Mouse (Mus musculus) hindbrain, embryonic 16.5 days (tissue): ENCODE results near the gene Slc25a21. TPM values are rescaled to one million over a fixed set of nuclear protein-coding genes. Genes with fewer than 3 reads are reported as not detected.

Source experiments
- ATAC-seq: fragments of 200-750 bp; cut with Nextera tagmentation; 2 replicates; pipeline ENCODE4 v1.8.0; 2017; ENCODE audit warnings: moderate TSS enrichment, moderate library complexity
- H3K27ac ChIP-seq: fragments of 300-500 bp; sonication (generic); 2 replicates; pipeline ENCODE4 v1.5.1; 2014; ENCODE audit warnings: low read depth, mild to moderate bottlenecking, control low read depth, low read length, moderate library complexity
- H3K27me3 ChIP-seq: fragments of 300-500 bp; sonication (generic); replicated peaks from 2 replicates; pipeline ENCODE4 v1.6.1; 2014; ENCODE audit warnings: low read length; ENCODE audit not compliant: control insufficient read depth, insufficient read depth
- H3K36me3 ChIP-seq: fragments of 300-500 bp; sonication (generic); 2 replicates; pipeline ENCODE4 v1.6.1; 2014; ENCODE audit warnings: mild to moderate bottlenecking, low read length, moderate library complexity, mixed read lengths; ENCODE audit not compliant: control insufficient read depth, insufficient read depth
- H3K4me1 ChIP-seq: fragments of 300-500 bp; sonication (generic); 2 replicates; pipeline ENCODE4 v1.6.1; 2014; ENCODE audit warnings: low read depth, low read length; ENCODE audit not compliant: control insufficient read depth, insufficient read depth
- H3K4me2 ChIP-seq: fragments of 300-500 bp; sonication (generic); 2 replicates; pipeline ENCODE4 v1.6.1; 2014; ENCODE audit warnings: mild to moderate bottlenecking, low read length, control low read depth, moderate library complexity
- H3K4me3 ChIP-seq: fragments of 300-500 bp; sonication (generic); 2 replicates; pipeline ENCODE4 v1.5.1; 2014; ENCODE audit warnings: mild to moderate bottlenecking, low read length, control low read depth, moderate library complexity
- H3K9ac ChIP-seq: fragments of 300-500 bp; sonication (generic); 2 replicates; pipeline ENCODE4 v1.6.1; 2014; ENCODE audit warnings: low read depth, mild to moderate bottlenecking, control low read depth, low read length, moderate library complexity
- H3K9me3 ChIP-seq: fragments of 300-500 bp; sonication (generic); 2 replicates; pipeline ENCODE4 v1.6.1; 2014; ENCODE audit warnings: mild to moderate bottlenecking, low read length, moderate library complexity; ENCODE audit not compliant: control insufficient read depth
- WGBS: fragments of 180-500 bp; shearing (Covaris S2); extraction: QIAGEN DNeasy Blood & Tissue Kit; methylation state at CpG from one replicate; pipeline ENCODE4 v1.1.7; 2014; 5-methylcytosine and 5-hydroxymethylcytosine counted together
- polyA plus RNA-seq: library from polyadenylated mRNA; unstranded; fragments of >200 nt; fragmentation: Nextera tagmentation; extraction: Ambion mirVana; gene quantifications from 2 replicates; pipeline ENCODE4 v1.2.1, GENCODE M21; 2015

Gene Slc25a21
- polyA plus RNA-seq, 1 experiment from 2014 or later, result 0.20 TPM

- H3K4me3 ChIP-seq, result peak overlapping the region; percentile 24
- no peaks in the 10 kb centered on the region for H3K36me3 ChIP-seq
- WGBS, result under 1% methylated on average over 41 of the region's 41 CpGs
- peaks cover 11% of the 10 kb centered on the region for H3K4me1 ChIP-seq
- no peak overlapping the region for H3K9ac ChIP-seq
- peak overlapping the region; percentile 52 for H3K4me2 ChIP-seq
- no peak overlapping the region for H3K27ac ChIP-seq
- H3K9me3 ChIP-seq, result no peaks in the 10 kb centered on the region
- ATAC-seq, result peak; percentile 92
- H3K27me3 ChIP-seq, result peaks cover 72% of the 10 kb centered on the region
Observed at GRCm38 (mm10) chr12:56695358-56696173, 501.7 kb downstream of the Slc25a21 start.

GRCm38 (mm10) chr12:56694936-56695335, 502.3 kb downstream of the Slc25a21 start:
- no peak overlapping the region for H3K27ac ChIP-seq
- peaks cover 11% of the 10 kb centered on the region for H3K4me1 ChIP-seq
- peaks cover 67% of the 10 kb centered on the region for H3K27me3 ChIP-seq
- H3K9ac ChIP-seq, result no peak overlapping the region
- no peaks in the 10 kb centered on the region for H3K36me3 ChIP-seq
- ATAC-seq, result no peak
- no peaks in the 10 kb centered on the region for H3K9me3 ChIP-seq
- WGBS, result 1% methylated on average over 11 of the region's 11 CpGs
- H3K4me3 ChIP-seq, result peak overlapping the region; percentile 24
- peak overlapping the region; percentile 52 for H3K4me2 ChIP-seq

GRCm38 (mm10) chr12:56694361-56694760, 502.9 kb downstream of the Slc25a21 start:
- no peak for ATAC-seq
- no peak overlapping the region for H3K4me2 ChIP-seq
- no peak overlapping the region for H3K27ac ChIP-seq
- H3K27me3 ChIP-seq, result peaks cover 64% of the 10 kb centered on the region
- H3K9me3 ChIP-seq, result no peaks in the 10 kb centered on the region
- H3K9ac ChIP-seq, result no peak overlapping the region
- H3K36me3 ChIP-seq, result no peaks in the 10 kb centered on the region
- WGBS, result 4% methylated on average over 14 of the region's 14 CpGs
- H3K4me3 ChIP-seq, result no peak overlapping the region
- H3K4me1 ChIP-seq, result peaks cover 11% of the 10 kb centered on the region

GRCm38 (mm10) chr12:56693411-56694098, 503.7 kb downstream of the Slc25a21 start:
- no peak for ATAC-seq
- Histone ChIP-seq H3K4me3 (no peak overlapping the region), H3K4me2 (no peak overlapping the region), H3K36me3 (no peaks in the 10 kb centered on the region), H3K9me3 (no peaks in the 10 kb centered on the region), H3K9ac (no peak overlapping the region), H3K27ac (no peak overlapping the region), H3K4me1 (peaks cover 11% of the 10 kb centered on the region), H3K27me3 (peaks cover 67% of the 10 kb centered on the region)
- 6% methylated on average over 14 of the region's 14 CpGs for WGBS

- no peak for ATAC-seq
- Histone ChIP-seq H3K4me3 (no peak overlapping the region), H3K9me3 (no peaks in the 10 kb centered on the region), H3K27me3 (peaks cover 68% of the 10 kb centered on the region), H3K4me2 (no peak overlapping the region), H3K36me3 (no peaks in the 10 kb centered on the region), H3K27ac (no peak overlapping the region), H3K9ac (no peak overlapping the region), H3K4me1 (peaks cover 11% of the 10 kb centered on the region)
- WGBS, result 6% methylated on average over 19 of the region's 19 CpGs
Observed at GRCm38 (mm10) chr12:56692536-56692935, 504.7 kb downstream of the Slc25a21 start.

- H3K27me3 ChIP-seq, result peaks cover 68% of the 10 kb centered on the region
- WGBS, result under 1% methylated on average over 40 of the region's 40 CpGs
- H3K4me2 ChIP-seq, result peak within 1 kb of the TSS; percentile 17; the same call in 1 of the 2 replicates
Observed at GRCm38 (mm10) chr12:56691427-56692079, 505.7 kb downstream of the Slc25a21 start, which contains the start of gene Pax9. Pax9 (plus strand) TSS chr12:56691767.

GRCm38 (mm10) chr12:56691001-56691400, 506.3 kb downstream of the Slc25a21 start:
- Histone ChIP-seq H3K4me2 (no peak overlapping the region), H3K9me3 (peaks cover 3% of the 10 kb centered on the region), H3K4me1 (peaks cover 3% of the 10 kb centered on the region), H3K27ac (no peak overlapping the region), H3K9ac (no peak overlapping the region), H3K36me3 (no peaks in the 10 kb centered on the region), H3K27me3 (peaks cover 68% of the 10 kb centered on the region), H3K4me3 (no peak overlapping the region)
- 1% methylated on average over 12 of the region's 12 CpGs for WGBS
- no peak for ATAC-seq

More at GRCm38 (mm10) chr12:56691427-56692079, 505.7 kb downstream of the Slc25a21 start, which contains the start of gene Pax9:
- Histone ChIP-seq H3K4me3 (no peak within 1 kb of the TSS), H3K9ac (no peak within 1 kb of the TSS), H3K4me1 (peaks cover 6% of the 10 kb centered on the region), H3K9me3 (peaks cover 3% of the 10 kb centered on the region), H3K27ac (no peak within 1 kb of the TSS), H3K36me3 (no peaks in the 10 kb centered on the region)
- ATAC-seq, result no peak

GRCm38 (mm10) chr12:56690366-56690765, 506.9 kb downstream of the Slc25a21 start:
- no peak for ATAC-seq
- Histone ChIP-seq H3K4me2 (no peak overlapping the region), H3K27me3 (peaks cover 68% of the 10 kb centered on the region), H3K36me3 (no peaks in the 10 kb centered on the region), H3K27ac (no peak overlapping the region), H3K9ac (no peak overlapping the region), H3K4me3 (no peak overlapping the region), H3K9me3 (peaks cover 3% of the 10 kb centered on the region), H3K4me1 (no peaks in the 10 kb centered on the region)
- 3% methylated on average over 16 of the region's 16 CpGs for WGBS

GRCm38 (mm10) chr12:56689736-56690135, 507.5 kb downstream of the Slc25a21 start:
- H3K4me3 ChIP-seq, result no peak overlapping the region
- ATAC-seq, result no peak
- no peak overlapping the region for H3K9ac ChIP-seq
- H3K4me2 ChIP-seq, result no peak overlapping the region
- H3K27ac ChIP-seq, result no peak overlapping the region
- peaks cover 67% of the 10 kb centered on the region for H3K27me3 ChIP-seq
- peaks cover 3% of the 10 kb centered on the region for H3K9me3 ChIP-seq
- no peaks in the 10 kb centered on the region for H3K4me1 ChIP-seq
- WGBS, result under 1% methylated on average over 25 of the region's 25 CpGs
- no peaks in the 10 kb centered on the region for H3K36me3 ChIP-seq
